Mouse (Mus musculus) layer of hippocampus, postnatal 10 days (tissue): ENCODE results near the gene Fbrs. TPM values are rescaled to one million over a fixed set of nuclear protein-coding genes. Genes with fewer than 3 reads are reported as not detected.
"Not testable (repeated sequence)": the region's sequence is repeated elsewhere in the genome, so short reads cannot be mapped to it uniquely, and the experiment has no call there.

Experiments used
- DNase-seq, 2 experiments: peaks; one replicate each; pipeline ENCODE4 v3.0.0; 2021; ENCODE audit warnings: low spot score in 2 of 2
- total RNA-seq, 2 experiments: library from RNA; stranded (reverse); gene quantifications; 2 replicates each; pipeline ENCODE4 v1.2.3; 2021

Gene Fbrs
- total RNA-seq, 2 experiments from 2014 or later = 60.0 to 63.1 TPM

DNA sequence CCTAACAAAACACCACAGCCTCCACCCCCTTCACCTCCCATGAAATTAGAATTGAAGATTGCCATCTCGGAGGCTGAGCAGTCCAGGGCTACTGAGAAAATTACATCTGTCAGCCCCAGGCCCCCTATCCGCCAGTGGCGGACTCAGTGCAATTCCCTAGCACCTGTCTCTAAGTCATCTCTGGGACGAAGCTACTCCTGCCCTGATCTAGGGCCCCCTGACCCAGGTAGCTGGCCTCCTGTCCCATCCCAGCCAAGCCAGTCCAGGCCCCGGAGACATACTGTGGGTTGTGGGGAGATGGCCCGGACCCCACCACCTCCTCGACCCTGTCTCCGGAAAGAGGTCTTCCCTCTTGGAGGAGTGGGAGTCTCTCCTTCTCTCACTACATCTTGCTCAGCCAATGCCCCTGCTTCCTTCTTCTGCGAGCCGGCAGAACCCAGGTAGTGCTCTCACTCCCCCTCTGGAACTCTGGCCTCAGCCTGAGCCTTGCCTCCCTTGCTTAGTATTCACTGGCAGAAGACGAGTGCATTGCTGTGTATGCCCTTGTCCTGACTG, 3.7 kb upstream of the Fbrs start:
- no peak for DNase-seq

DNA sequence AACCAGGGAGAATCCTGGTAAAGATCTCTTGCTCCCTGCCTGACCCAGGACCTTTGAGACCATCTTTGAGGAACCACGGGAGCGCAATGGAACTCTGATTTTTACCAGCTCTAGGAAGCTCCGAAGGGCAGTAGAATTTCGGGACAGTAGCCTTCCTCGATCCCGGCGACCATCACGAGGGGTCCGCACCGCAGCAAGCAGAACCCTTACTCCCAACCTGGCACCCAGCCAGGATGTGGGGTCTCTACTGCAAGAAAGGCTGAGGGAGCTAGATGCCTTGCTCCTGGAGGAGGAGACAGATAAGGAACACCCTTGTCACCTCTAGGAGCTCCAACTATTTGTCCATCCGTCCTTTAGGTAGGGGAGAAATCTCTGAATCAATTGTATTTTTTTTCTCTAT, 2.7 kb upstream of the Fbrs start:
- no peak for DNase-seq

DNA sequence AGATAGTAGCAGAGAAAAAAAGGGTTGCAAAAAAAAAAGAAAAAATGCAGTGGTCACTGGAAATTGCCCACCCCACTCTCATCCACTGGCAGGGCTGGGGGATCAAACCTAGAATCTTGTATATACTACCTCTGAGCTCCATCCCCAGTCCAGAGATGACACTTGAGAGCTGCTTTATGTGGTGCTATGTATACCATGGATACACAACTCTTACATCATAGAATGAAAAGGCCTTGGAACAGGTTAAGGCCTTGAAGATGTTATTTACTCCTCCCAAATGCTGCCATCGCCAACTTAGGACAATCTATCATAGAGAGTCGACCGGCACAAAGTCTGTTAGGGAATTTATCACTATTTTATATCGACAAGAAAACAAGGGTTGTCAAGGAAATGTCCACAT, 2.1 kb upstream of the Fbrs start:
- DNase-seq = no peak

DNA sequence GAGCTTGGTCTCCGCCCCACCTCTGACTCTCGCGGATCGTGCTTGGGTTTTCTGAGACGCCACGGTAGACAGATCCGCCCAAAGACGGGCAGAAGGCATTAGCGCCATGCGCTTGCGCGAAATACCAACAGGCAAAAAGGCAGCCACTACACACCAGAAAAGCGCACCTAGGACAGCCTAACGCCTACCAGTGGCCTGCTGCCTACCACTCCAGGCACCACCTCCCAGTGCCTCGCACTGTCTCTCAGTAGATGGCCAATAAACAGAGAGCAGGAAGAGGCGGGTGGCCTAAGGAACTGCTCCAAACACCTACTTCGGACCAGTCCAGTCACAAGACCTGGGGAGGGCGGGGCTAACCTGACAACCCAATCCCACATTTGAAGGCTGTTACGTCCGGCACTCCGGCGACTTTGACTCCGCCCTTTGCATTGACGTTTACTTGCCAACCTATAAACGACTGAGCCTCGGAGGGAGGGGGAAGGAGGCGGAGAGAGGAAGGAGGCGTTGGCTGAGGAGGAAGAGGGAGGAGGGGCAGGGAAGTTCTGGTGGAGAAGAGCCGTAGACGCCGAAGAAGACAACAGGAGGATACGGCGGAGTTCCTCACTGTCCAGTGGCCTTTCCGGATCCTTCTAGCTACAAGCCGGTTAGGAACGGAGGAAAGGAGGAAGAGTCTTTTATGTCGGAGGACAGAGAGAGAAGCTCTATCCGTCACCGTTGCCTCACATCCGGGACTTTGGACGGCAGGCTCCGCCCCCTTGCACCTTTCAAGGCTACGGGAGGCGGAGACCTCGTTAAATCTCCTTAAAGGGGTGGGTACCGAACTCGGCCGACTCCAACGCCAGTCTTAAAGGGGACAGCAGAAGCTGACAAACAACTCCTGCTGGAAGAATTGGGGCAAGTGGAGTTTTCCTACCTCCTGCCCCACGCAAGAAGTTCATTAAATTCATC, 1.0 kb upstream of the Fbrs start:
- peak; percentile 99 to 100 for DNase-seq

DNA sequence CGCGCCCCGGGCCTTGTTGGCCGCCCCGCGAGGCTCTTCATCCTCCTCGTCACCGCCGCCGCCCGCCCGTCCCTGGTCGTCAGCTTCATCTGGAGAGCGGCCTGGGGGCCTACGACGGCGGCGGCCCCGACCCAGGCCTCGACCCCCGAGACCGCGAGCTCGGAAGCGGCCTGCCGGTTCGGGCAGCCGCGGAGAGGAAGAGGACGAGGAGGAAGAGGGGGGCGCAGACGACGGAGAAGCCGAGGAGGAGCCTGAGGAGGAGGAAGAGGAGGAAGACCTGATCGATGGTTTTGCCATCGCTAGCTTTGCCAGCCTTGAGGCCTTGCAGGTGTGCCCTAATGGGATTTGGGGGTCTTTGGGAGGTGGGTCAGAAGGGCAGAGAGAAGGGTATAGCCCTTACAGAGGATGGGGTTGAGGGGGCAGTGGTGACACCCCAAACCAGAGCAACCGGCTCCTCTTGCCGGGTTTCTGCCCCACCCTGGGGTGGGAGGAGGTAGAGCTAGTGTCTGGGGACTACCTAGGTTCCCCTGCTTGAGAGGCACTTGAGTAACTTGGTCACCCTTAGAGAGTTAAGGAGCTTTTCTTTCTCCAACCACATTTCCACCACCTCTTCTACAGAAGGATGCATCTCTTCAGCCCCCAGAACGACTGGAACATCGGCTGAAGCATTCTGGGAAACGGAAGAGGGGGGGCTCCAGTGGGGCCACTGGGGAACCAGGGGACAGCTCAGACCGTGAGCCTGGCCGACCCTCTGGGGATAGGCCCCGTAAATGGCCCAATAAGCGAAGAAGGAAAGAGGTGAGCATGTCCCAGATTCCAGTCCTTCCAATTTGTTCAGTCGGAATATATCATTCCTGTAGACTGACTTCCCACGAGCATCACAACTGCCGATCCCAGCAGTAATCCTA, 573 bp downstream of the Fbrs start:
- DNase-seq = peak; percentile 26 to 52

DNA sequence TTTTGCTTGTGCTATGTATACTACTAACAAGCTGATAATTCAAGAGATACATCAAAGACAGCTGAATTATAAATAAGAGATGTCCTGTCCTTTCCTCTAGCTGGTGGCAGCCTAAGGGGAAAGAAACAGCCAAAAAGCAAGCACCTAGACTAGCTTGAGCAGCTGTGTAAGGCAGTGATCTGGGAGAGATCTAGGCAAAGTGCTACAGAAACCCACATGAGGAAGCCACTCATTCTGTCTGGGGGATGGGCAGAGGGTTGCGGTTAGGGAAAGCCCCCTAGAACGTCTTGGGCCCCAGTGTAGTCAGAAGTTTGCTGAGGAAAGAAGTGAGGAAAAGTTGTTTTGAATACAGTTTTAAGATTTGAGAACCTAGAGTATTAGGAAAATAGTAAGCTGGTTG, 1.3 kb downstream of the Fbrs start:
- no peak for DNase-seq

DNA sequence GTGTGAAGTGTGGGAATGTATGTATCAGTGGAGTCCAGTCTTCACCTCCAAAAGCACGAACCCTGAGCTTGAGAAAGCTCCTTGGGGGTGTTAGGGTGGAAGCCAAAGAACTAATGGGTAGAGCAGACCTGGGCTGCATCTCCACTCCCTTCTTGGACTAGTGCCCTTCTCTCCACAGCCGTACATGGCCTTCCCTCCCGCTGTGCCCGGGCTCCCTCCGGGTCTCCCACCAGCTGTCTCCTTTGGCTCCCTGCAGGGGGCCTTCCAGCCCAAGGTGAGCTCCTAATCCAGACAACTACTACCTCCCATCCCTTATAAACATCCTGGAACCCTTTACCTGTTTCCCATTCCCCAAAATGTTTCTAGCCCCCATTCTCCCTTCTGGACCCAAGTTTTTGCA, 6.4 kb downstream of the Fbrs start:
- DNase-seq = no peak

DNA sequence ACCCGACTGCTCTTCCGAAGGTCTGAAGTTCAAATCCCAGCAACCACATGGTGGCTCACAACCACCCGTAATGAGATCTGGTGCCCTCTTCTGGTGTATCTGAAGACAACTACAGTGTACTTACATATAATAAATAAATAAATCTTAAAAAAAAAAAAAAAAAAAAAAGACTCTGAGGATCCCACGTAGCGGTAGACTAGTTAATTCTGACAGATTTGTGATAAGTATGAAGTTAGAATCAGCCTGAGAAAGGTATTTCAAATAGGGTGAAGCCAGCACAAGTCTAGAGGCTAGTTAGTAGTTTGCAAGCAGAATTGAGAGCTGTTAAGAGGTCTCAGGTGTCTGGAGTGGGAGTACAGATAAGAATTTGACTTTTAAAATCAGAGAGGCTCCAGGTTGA, 9.4 kb downstream of the Fbrs start:
- not testable (repeated sequence) for DNase-seq

DNA sequence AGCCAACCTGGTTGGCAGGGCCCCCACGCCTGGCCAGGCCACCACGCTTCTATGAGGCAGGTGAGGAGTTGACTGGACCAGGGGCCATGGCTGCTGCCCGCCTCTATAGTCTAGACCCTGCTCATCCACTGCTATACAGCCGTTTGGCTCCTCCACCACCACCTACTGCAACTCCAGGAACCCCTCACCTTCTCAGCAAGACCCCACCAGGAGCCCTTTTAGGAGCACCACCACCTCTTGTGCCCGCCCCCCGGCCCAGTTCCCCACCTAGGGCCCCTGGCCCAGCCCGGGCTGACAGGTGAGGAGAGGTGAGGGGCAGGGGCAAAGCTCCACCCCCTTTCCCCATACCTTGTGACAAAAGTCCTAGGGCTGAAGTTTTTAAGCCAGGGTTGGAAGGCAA, 11.0 kb downstream of the Fbrs start:
- DNase-seq = no peak

DNA sequence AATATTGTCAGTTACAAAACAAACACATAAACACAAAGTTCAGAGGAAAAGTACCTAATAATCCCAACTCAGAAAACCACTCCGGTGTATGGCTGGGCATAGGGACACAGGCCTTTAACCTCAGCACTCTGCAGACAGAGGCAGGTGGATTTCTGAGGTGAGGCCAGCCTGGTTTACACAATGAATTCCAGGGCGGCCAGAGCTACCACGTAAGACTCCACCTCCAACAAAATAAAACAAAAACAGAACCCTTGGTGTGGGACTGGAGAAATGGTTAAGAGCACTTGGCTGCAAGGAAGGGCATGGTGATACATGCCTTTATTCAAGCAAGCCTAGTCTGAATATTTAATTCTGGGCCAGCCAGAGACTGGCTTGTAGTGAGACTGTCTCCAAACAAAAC, 12.8 kb downstream of the Fbrs start:
- DNase-seq = no peak

DNA sequence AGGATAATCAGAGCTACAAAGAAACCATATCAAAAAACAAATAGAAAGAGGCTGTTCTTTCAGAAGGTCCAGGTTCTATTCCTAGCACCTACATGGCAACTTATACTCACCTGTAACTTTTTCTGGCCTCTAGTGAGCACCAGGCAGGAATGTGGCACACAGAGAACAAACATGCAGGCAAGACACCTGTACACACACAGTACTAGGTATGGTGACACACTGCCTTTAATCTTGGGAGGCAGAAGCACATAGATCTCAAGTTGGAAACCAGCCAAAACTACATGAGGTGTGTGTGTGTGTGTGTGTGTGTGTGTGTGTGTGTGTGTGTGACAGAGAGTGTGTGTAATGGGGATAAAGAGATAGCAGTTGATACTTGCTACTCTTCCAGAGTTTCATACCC, 15.6 kb downstream of the Fbrs start:
- no peak for DNase-seq

DNA sequence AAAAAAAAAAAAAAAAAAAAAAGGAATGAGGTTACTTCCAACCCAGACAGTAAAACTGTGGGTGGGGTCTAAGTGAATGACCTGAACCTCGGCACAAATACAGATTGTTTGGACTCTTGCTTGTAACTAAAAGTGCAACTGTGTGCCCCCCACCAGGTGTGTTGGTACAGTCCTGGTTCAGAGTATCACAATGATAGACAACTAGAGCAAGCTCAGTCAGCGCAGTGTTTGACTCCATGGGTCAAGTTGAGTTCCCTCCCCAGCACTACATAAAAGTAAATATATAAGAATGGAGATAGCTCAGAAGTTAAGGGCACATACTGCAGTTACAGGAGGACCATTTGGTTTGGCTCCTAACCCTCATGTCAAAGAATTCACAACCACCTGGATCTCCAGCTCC, 18.4 kb downstream of the Fbrs start:
- DNase-seq = no peak

DNA sequence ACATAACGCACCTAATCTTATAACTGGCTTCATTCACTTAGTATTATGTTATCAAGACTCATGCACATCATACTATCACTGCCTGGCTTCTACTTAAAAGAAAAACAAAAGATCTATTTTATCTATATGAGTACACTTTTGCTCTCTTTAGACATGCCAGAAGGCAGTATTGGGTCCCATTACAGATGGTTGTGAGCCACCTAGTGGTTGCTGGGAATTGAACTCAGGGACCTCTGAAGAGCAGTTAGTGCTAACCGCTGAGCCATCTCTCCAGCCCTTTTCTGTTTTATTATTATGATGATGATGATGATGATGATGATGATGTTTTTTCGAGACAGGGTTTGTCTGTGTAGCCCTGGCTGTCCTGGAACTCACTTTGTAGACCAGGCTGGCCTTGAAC, 19.4 kb downstream of the Fbrs start:
- peak in 1 of 2 experiments; percentile 48 for DNase-seq

DNA sequence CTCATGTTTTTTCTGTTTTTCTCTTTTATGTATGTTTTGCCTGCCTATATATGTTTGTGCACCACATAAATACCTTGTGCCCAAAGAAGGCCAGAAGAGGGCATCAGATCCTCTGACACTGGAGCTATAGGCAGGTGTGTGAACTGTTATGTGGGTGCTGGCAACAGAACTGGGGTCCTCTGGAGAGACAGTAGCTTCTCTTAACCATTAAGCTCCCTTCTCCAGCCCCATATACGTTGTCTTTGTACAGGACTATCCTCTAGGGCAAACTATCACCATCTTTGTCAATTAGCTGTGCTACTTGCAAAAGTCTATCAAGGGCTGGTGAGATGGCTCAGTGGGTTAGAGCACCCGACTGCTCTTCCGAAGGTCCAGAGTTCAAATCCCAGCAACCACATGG, 29.3 kb downstream of the Fbrs start:
- no peak for DNase-seq

DNA sequence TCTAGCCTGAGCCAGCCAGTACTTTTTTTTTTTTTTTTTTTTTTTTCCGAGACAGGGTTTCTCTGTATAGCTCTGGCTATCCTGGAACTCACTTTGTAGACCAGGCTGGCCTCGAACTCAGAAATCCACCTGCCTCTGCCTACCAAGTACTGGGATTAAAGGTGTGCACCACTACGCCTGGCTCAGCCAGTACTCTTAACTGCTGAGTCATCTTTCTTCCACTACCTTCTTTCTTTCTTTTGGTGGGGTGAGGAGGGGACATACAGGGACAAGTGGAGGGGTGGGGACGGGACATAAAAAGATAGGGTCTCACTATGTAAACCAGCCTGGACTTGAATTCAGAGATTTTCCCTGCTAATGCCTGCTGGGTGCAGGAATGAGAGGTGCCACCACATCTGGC, 30.8 kb downstream of the Fbrs start:
- DNase-seq = not testable (repeated sequence)

DNA sequence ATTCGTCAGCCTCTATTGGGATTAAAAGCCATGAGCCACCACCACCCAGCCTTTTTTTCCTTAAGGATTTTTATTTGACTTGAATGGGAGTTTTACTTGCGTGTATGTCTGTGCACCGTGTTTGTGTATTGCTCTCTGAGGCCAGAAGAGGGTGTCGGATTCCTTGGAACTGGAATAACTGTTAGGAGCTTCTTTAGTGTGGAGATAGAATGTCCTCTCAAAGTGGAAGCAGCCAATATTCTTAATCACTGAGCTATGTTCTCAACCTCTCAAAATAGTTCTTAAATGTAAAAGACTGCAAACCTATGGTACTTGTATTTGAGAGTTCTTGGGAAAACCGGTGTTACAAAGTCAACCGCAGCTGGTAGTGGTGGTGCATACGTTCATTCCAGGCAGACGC, 32.2 kb downstream of the Fbrs start:
- no peak for DNase-seq

DNA sequence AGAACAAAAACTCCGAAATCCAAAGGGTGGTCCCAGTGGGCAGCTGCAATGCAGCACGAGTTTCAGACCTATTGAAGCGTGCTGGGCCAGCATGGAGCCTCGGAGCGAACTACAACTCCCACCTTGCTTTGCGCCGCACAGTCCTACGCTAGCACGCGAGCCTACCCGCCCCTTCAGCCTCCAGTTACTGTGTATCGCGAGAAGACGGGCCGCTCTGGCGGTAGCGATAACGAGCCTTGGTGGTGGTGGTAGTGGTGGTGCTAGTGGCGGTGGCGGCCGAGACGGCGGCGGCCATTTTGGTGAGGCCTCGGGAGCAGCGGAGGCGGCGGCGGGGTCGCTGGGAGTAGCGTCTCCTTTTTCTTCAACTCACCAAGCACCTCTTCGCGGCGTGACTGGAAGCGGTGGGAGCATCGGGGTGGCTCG, 32.8 kb downstream of the Fbrs start, which contains the start of gene Srcap:
Gene Srcap, plus strand, starts transcription at position 176 of the 423 bp plus-strand sequence.
- peak; percentile 93 for DNase-seq

DNA sequence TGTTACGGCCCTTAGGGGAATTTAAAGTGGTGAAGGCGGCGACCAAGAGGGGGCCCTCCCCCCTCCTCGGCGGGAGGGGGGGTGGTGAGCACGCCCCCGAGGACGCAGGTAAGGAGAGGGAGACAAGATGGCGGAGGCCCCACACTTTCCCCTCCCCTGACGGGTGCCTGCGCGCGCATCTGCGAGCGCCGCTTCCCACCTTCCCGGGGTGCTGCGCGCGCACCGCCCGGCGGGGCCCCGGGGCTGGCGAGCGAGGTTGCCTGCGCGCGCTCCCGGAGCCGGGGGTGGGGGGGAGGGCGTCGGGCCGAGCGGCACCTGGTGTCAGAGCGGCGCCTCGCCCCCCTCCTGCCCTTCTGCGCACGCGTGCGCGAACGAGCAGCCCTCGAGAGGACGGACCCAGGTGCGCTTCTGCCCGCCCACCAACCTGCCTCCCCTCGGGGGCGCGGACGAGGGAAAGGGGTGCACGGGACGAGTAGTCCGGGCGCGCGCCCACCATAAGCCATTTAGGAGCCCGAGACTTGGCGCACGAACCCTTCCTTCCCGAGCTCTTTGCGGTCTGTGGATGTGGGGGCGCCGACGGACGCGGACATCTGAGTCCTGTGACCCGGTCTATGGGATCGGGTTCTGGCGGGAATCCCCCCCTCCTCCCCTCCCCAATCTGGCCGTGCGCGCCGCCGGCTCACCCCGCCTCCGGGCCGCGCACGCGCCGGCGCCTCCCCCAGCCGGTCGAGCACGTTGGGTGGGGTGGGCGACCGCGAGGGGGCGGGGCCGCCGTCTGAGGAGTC, 33.4 kb downstream of the Fbrs start:
- DNase-seq = peak; percentile 85 to 91

DNA sequence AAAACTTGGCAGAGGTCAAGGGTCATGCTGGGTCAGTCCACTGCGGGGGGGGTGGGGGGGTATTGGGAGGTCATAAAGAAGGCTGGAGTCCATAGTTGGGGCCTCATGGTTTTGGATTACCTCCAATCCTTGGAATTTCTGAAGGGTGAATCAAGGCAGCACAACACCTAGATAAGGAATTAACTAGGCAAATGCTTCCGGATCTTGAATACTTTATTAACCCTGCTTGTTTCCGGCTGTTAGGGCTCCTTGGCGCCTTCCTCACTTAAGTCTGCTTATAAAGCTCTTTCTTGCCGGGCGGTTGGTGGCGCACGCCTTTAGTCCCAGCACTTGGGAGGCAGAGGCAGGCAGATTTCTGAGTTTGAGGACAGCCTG, 34.0 kb downstream of the Fbrs start:
- DNase-seq = peak; percentile 12 to 27

DNA sequence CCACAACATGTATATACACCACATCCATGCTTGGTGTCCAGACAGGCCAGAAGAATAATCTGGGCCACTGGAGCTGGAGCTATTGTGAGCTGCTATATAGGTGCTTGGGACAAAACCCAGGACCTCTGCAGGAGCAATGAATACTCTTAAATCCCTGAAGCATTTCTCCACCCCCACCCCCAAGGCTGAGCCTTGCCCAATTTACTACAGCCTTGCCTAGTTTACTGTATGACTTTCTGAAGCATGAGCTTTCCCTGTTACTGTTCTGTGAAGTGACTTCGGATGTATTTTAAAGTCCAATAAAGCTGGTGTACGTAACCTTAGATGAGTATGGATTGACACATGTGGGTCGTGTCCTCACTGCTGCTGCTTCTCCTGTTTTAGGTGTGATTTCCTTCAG, 34.8 kb downstream of the Fbrs start:
- DNase-seq = no peak

DNA sequence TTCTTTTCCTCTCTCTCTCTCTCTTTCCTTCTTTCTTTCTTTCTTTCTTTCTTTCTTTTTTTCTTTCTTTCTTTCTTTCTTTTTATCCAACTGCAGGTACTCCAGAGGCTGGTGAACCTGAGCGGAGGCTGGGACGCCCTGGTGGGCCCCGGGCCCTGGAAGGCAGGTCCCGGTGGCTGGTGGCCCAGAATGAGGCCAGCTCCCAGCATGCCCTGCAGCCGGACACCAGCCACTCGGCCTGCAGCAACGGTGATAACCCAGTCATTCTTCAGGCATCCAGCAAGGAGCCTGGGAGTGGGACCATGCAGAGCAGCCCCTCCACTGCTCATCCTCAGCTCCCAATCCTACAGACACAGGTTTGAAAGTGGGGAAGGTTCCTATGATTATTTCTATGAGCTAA, 36.8 kb downstream of the Fbrs start:
- DNase-seq = no peak
